Mouse (Mus musculus): ENCODE data around the gene F2rl1.

Gene F2rl1

GRCm38 (mm10) chr13:95524674-95525491, at the start of gene F2rl1:
TSS of gene F2rl1 (minus strand) at chr13:95525227.
- DNase-seq (ENCODE audit: low spot score), result no peak

DNA sequence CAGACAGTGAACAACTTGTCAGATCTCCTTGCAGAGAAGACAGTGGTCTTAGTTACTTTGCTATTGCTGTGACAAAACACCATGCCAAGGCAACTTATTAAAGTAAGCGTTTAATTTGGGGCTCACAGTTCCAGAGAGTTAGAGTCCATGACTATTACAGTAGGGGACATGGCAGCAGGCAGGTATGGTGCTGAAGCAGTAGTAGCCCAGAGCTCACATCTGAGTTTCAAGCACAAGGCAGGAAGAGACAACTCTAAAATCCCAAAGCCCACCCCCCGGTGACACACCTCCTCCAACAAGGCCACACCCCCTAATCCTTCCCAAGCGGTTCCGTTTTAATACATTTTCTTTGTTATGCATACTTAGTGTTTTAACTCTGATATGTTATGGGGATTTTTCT, 45.9 kb upstream of the F2rl1 start:
- no peak for DNase-seq (ENCODE audit: low spot score)

- DNase-seq (ENCODE audit: low spot score), result no peak
These were observed 44.3 kb upstream of the F2rl1 start for GRCm38 (mm10) chr13:95569326-95569725.

- no peak for DNase-seq (ENCODE audit: low spot score)
These were observed 43.3 kb upstream of the F2rl1 start for GRCm38 (mm10) chr13:95568336-95568735.

- DNase-seq (ENCODE audit: low spot score), result no peak
These were observed 42.0 kb upstream of the F2rl1 start for GRCm38 (mm10) chr13:95566841-95567551.

DNA sequence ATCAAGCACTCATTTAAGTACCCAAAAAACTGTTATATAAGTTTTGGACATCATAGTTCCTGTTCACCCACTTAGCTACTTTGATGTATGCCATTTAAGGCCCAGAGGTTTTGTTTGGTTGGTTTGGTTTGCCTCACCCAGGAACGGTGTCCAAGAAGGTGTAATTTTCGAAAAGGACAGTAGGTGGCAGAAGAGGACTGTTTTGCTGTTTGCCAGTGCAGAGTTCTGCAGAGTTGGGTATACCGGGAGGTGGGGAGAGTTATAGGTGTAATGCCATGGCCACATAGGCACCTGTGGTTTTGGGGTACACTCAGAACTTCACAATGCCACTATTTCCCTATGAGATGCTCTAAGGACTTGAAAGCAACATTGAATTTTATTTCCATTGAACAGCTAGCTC, 38.7 kb upstream of the F2rl1 start:
- DNase-seq (ENCODE audit: low spot score), result peak; percentile 36

GRCm38 (mm10) chr13:95563066-95563610, 38.1 kb upstream of the F2rl1 start:
- no peak for DNase-seq (ENCODE audit: low spot score)

DNA sequence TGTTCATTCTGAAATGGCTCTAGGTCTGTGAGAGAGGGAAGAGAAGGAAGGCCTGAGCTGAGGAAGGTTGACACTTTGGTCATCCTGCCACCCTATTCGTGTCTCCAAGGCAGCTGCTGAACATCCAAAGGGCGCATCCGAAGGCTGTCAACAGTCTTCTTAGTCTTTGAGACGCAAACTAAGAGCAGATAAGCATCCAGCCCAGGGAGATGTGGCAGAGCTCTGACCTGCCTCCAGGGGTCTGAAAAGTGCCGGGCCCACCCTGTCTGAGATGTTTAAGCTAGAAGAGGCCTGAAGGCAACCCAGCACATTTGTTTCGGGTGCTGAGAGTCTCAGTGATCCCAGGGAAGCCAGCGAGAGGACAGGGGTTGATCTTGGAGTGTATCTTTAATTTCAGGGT, 32.3 kb upstream of the F2rl1 start:
- DNase-seq (ENCODE audit: low spot score), result no peak

DNA sequence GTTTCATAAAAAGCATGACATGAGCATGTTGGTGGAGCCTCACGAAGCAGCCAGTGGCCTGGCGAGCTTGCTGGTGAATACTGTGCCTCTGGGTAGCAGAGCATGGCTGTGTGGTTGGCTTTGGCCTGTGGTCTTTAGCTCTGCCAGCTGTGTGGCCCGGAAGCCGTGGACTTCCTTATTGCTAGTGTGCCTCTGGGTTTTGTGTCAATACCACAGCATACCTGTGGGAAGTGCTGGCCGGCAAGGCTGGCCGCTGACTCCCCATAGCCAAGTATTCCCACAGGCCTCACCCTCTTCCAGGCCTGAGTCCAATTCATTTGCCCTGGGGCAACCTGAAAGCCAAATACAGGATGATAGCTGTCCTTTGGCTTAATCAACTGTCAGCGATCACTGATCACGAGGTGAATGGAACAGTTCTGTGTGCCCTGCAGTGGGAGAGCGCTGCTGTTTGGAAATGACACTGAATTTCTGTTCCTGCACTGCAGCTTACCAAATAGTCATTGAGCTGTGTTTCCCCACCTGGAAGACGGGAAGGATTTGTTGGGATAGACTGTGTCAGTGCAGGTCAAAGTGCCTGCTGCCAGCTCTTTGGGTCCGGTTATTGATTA, 29.0 kb upstream of the F2rl1 start:
- DNase-seq (ENCODE audit: low spot score), result no peak

DNA sequence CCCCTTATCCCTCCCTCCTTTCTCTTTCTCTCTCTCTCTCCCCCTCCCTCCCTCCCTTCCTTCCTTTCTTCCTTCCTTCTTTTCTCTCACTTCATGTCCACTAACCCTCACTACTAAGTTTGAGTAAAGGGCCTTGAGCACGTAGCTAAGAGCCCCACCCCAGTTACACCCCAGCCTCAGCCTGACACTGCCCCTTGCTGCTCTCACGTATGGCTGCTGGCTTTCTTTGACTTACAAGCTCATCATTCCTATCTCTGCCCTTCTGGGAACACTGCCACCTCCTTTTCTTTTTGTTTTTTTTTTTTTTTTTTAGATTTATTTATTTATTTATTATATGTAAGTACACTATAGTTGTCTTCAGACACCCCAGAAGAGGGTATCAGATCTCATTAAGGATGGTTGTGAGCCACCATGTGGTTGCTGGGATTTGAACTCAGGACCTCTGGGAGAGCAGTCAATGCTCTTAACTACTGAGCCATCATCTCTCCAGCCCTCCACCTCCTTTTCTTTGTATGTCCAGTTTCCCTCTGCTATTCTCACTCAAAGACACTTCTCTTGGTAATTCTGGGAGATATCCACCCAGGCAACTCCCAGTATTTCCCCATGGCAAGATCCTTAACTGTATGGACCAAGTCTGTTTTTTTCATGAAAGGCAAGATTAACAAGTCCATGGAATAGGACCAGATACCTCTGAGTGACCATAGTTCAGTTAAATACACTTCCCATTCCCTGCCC, 25.8 kb upstream of the F2rl1 start:
- DNase-seq (ENCODE audit: low spot score), result no peak

DNA sequence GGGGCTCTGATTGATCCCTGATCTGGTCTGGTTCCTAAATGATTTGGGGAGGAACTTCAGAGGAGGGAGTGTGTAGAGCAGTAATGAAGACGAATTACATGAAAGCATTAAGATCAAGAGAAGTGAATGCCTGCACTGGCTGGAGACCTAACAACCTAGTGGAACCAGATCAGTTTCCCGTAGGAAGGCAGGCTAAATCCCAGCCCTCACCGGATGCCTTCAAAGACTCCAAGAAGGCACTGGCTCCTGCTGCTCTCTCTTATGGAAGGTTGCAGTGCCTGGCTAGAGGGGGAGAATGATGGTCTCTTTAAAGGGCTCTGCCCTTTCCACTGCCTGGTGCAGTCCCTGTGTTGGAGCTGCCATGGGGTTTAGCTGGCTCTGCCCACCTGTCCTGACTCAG, 24.4 kb upstream of the F2rl1 start:
- DNase-seq (ENCODE audit: low spot score), result no peak

DNA sequence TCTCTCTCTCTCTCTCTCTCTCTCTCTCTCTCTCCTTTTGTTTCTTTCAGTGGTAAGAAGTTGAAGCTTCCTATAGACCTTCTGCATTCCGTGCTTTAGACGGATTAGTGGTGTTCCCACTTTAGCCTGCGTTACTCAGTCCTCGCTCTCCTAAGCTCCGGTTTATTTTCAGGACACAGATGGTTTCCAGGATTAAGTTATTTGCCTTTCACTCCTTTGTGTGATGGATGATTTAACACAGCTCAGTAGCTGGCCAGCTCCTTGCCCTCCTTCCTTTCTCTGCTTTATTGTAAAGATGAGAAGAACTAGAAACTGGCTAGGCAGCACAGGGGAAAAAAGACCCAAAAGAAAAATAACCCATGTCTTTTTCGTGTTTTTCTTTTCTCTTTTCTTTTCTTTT, 23.8 kb upstream of the F2rl1 start:
- DNase-seq (ENCODE audit: low spot score), result no peak

DNA sequence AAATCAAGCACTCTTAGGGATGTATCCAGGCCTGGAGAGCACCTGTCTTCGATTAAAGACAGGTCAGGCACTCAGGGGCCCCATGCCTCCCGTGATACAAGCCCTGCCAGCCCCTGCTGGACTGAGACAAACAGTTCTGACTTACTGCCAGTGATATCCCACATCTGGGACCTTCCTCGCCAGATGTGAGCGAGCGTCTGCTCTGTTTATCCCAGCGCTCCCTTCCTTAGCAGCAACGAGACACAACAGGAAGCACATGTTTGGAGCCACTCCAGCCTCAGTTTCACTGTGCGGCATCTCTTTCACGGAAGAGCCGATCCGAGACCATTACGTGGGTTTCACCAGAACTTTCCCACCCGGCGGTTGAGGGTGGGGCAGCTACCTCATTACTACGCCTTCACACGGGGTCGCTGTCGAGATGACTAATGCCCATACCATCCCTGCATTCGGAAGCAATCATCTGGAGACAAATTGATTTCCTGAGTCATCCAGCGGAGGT, 23.3 kb upstream of the F2rl1 start:
- no peak for DNase-seq (ENCODE audit: low spot score)

- no peak for DNase-seq (ENCODE audit: low spot score)
These were observed 22.1 kb upstream of the F2rl1 start for GRCm38 (mm10) chr13:95547090-95547611.

- DNase-seq (ENCODE audit: low spot score), result no peak
These were observed 21.2 kb upstream of the F2rl1 start for GRCm38 (mm10) chr13:95546251-95546650.

GRCm38 (mm10) chr13:95545729-95546186, 20.7 kb upstream of the F2rl1 start:
- DNase-seq (ENCODE audit: low spot score), result no peak

DNA sequence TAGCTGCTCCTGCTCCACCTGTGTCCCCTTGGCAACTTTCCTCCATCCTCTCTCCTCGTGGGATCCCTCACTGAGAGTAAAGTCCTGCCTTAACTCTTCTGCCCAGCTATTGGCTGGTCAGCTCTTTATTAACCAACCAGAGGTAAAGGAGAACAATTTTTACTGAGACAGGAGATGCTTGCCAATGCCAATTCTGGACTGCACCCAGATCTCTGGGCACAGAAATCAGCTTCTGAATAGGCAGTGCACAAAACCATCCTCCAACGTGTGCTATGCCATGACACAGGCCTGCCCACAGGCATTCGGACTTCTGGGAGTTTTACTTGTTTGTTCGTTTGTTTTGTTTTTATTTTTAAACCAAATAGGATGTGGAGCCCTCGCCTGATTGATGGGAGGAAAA, 13.0 kb upstream of the F2rl1 start:
- DNase-seq (ENCODE audit: low spot score), result no peak

DNA sequence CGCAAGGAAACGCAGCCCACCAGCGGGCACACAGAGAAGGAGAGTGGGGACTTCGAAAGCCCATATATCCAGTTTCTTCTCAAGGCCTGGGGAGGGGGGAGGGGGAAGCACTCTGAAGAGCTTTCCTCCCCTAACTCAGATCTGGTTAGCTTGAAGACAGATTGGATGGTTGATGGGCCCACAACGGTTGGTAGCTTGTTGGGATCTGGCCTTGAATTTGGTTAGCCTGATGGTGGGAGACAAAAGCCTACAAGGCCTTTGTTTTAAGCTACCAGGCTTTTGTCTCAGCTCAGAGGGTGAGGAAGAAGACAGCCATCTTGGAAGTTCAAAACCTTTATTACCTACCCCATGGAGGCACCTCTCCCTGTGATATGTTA, 11.1 kb upstream of the F2rl1 start:
- no peak for DNase-seq (ENCODE audit: low spot score)

GRCm38 (mm10) chr13:95535461-95536116, 10.6 kb upstream of the F2rl1 start:
- no peak for DNase-seq (ENCODE audit: low spot score)

- no peak for DNase-seq (ENCODE audit: low spot score)
These were observed 10.0 kb upstream of the F2rl1 start for GRCm38 (mm10) chr13:95535026-95535425.

GRCm38 (mm10) chr13:95534131-95534561, 9.1 kb upstream of the F2rl1 start:
- no peak for DNase-seq (ENCODE audit: low spot score)
